Mouse (Mus musculus) CH12.LX (cell line): ENCODE measurements around the gene Mrrf. TPM values are rescaled to one million over a fixed set of nuclear protein-coding genes. Genes with fewer than 3 reads are reported as not detected.

Experiments
- DNase-seq: peaks from one replicate; pipeline ENCODE4 v3.0.0-alpha.2; 2013; ENCODE audit errors: extremely low read depth
- H3K27ac ChIP-seq: 2 replicates; pipeline ENCODE4 v1.5.1; 2012; ENCODE audit warnings: low read depth, mild to moderate bottlenecking, control low read depth, moderate library complexity; ENCODE audit not compliant: insufficient read depth
- H3K27me3 ChIP-seq: replicated peaks from 2 replicates; pipeline ENCODE3; 2012; ENCODE audit warnings: inconsistent platforms
- H3K36me3 ChIP-seq, 2 experiments: replicated peaks in 1 of 2; 2 replicates each; pipeline versions ENCODE3 to v1.6.1; 2012; ENCODE audit warnings: inconsistent platforms in 1 of 2, low read length in 1 of 2, mild to moderate bottlenecking in 1 of 2, mixed read lengths in 1 of 2, moderate library complexity in 1 of 2; ENCODE audit not compliant: control insufficient read depth in 1 of 2, insufficient read depth in 1 of 2
- H3K4me1 ChIP-seq, 2 experiments: 2 replicates each; pipeline ENCODE4 v1.6.1; 2012; ENCODE audit warnings: inconsistent platforms in 1 of 2, moderate library complexity in 1 of 2; ENCODE audit not compliant: insufficient read depth in 2 of 2, control insufficient read depth in 1 of 2
- H3K4me2 ChIP-seq: 2 replicates; pipeline ENCODE4 v1.6.1; 2012; ENCODE audit warnings: low read depth, mild to moderate bottlenecking, control low read depth; ENCODE audit not compliant: poor library complexity, insufficient read depth, severe bottlenecking
- H3K4me3 ChIP-seq, 3 experiments: fragments of 150-350 bp in 1 of 3; sonication (generic) in 1 of 3; replicated peaks in 1 of 3; 2 replicates each; pipeline versions ENCODE3 to v1.5.1; 2011 to 2012; ENCODE audit warnings: low read depth in 2 of 3, low read length in 2 of 3, mild to moderate bottlenecking in 2 of 3, moderate library complexity in 2 of 3, control low read depth in 1 of 3, improper control_type of control experiment in 1 of 3, inconsistent platforms in 1 of 3, mixed read lengths in 1 of 3; ENCODE audit not compliant: poor library complexity in 1 of 3
- H3K79me2 ChIP-seq: replicated peaks from 2 replicates; pipeline ENCODE4 v1.6.1; 2012; ENCODE audit warnings: mild to moderate bottlenecking, moderate library complexity; ENCODE audit not compliant: control insufficient read depth, poor library complexity, insufficient read depth, severe bottlenecking; ENCODE audit errors: extremely low read depth
- H3K9ac ChIP-seq: 2 replicates; pipeline ENCODE4 v1.6.1; 2012; ENCODE audit warnings: low read depth, mild to moderate bottlenecking, control low read depth, moderate library complexity; ENCODE audit not compliant: insufficient read depth
- H3K9me3 ChIP-seq: replicated peaks from 2 replicates; pipeline ENCODE3; 2012; ENCODE audit warnings: low read length, inconsistent platforms, mixed read lengths
- BHLHE40 ChIP-seq: IDR thresholded peaks from 2 replicates; pipeline ENCODE4 v1.6.1; 2011; ENCODE audit warnings: mild to moderate bottlenecking, low read depth, low read length, improper control_type of control experiment
- CHD1 ChIP-seq: IDR thresholded peaks from 2 replicates; pipeline ENCODE4 v1.6.1; 2012; ENCODE audit warnings: low read depth, low read length, improper control_type of control experiment, inconsistent platforms
- ELF1 ChIP-seq: IDR thresholded peaks from 2 replicates; pipeline ENCODE4 v1.6.1; 2014; ENCODE audit warnings: low read depth, mild to moderate bottlenecking, inconsistent platforms, low read length, improper control_type of control experiment
- HCFC1 ChIP-seq: IDR thresholded peaks from 2 replicates; pipeline ENCODE4 v1.6.1; 2012; ENCODE audit warnings: low read depth, mild to moderate bottlenecking, inconsistent platforms, low read length, improper control_type of control experiment
- KAT2A ChIP-seq: IDR thresholded peaks from 2 replicates; pipeline ENCODE4 v1.6.1; 2012; ENCODE audit warnings: low read length, improper control_type of control experiment, inconsistent platforms; ENCODE audit not compliant: insufficient replicate concordance
- MAZ ChIP-seq: IDR thresholded peaks from 2 replicates; pipeline ENCODE4 v1.6.1; 2012; ENCODE audit warnings: low read depth, mild to moderate bottlenecking, inconsistent platforms, low read length, improper control_type of control experiment, moderate library complexity
- MEF2A ChIP-seq: IDR thresholded peaks from 2 replicates; pipeline ENCODE4 v1.6.1; 2014; ENCODE audit warnings: low read depth, mild to moderate bottlenecking, inconsistent platforms, low read length, improper control_type of control experiment, borderline replicate concordance
- MYC ChIP-seq: IDR thresholded peaks from 2 replicates; pipeline ENCODE4 v1.6.1; 2011; ENCODE audit warnings: low read depth, mild to moderate bottlenecking, improper control_type of control experiment, low read length
- POLR2A ChIP-seq: IDR thresholded peaks from 2 replicates; pipeline ENCODE4 v1.6.1; 2011; ENCODE audit warnings: low read depth, mild to moderate bottlenecking, improper control_type of control experiment, low read length
- POLR2AphosphoS2 ChIP-seq: IDR thresholded peaks from 2 replicates; pipeline ENCODE4 v1.6.1; 2011; ENCODE audit warnings: low read depth, low read length, improper control_type of control experiment
- RCOR1 ChIP-seq: conservative IDR thresholded peaks from 2 replicates; pipeline ENCODE4 v1.6.1; 2012; ENCODE audit warnings: low read depth, mild to moderate bottlenecking, inconsistent platforms, low read length, improper control_type of control experiment
- TBP ChIP-seq: conservative IDR thresholded peaks from 2 replicates; pipeline ENCODE4 v1.6.1; 2011; ENCODE audit warnings: low read depth, low read length, improper control_type of control experiment
- USF2 ChIP-seq: conservative IDR thresholded peaks from 2 replicates; pipeline ENCODE4 v1.6.1; 2011; ENCODE audit warnings: low read depth, low read length, improper control_type of control experiment
- ZC3H11A ChIP-seq: IDR thresholded peaks from 2 replicates; pipeline ENCODE4 v1.6.1; 2012; ENCODE audit warnings: low read depth, mild to moderate bottlenecking, inconsistent platforms, low read length, improper control_type of control experiment
- ZMIZ1 ChIP-seq: IDR thresholded peaks from 2 replicates; pipeline ENCODE4 v1.6.1; 2012; ENCODE audit warnings: low read depth, mild to moderate bottlenecking, inconsistent platforms, low read length, improper control_type of control experiment
- dilution Hi-C: fragments of 300-500 bp; cut with MboI; formaldehyde crosslinking; loops from 2 replicates; pipeline ENCODE4 v1.14.3; 2020; ENCODE audit warnings: low sequenced_read_pairs; ENCODE audit not compliant: extremely low pct_unique_long_range_greater_than_20kb, extremely low pct_ligation_motif_present
- in situ Hi-C: fragments of 300-500 bp; cut with MboI; formaldehyde crosslinking; loops from 3 replicates; pipeline ENCODE4 v1.14.3; 2019; ENCODE audit warnings: low sequenced_read_pairs, low pct_ligation_motif_present, low pct_unique_long_range_greater_than_20kb, mixed read lengths
- polyA plus RNA-seq: library from polyadenylated mRNA; unstranded; fragments of >175 nt; gene quantifications from 2 replicates; pipeline ENCODE4 v1.2.1, GENCODE M21; 2012; ENCODE audit warnings: low read depth; ENCODE audit not compliant: insufficient read length
- total RNA-seq, 2 experiments: library from RNA; depleted of rRNA; stranded (reverse); fragments of 300-350 nt in 1 of 2; fragments of >200 nt in 1 of 2; gene quantifications; 2 replicates each; pipeline ENCODE4 v1.2.3; 2012 to 2014

Mrrf gene
- total and polyA plus RNA-seq, 3 experiments = 17.2 to 22.2 (median 20.9) TPM

- Histone ChIP-seq H3K27ac (no peak overlapping the region), H3K4me2 (no peak overlapping the region)
- TF ChIP-seq CHD1 = no peak
- TF ChIP-seq, all 38 proteins: peak for 0
- Histone ChIP-seq H3K27me3 (peaks cover 83% of the 10 kb centered on the region), H3K9ac (no peak overlapping the region), H3K4me1 (no peaks in the 10 kb centered on the region), H3K79me2 (no peaks in the 10 kb centered on the region), H3K4me3 (no peak overlapping the region), H3K36me3 (no peaks in the 10 kb centered on the region), H3K9me3 (no peaks in the 10 kb centered on the region)
- dilution Hi-C loops = no loop called here
- in situ Hi-C loops = no loop called here
- no peak for DNase-seq
Observed at GRCm38 (mm10) chr2:36097129-36097815, 38.9 kb upstream of the Mrrf start.

GRCm38 (mm10) chr2:36098021-36098420 is 38.2 kb upstream of the Mrrf start:
- DNase-seq = no peak
- in situ Hi-C loops = no loop called here
- no peak overlapping the region for H3K4me3 ChIP-seq
- H3K4me2 ChIP-seq = no peak overlapping the region
- dilution Hi-C loops = no loop called here
- TF ChIP-seq KAT2A = no peak
- no peak for TF ChIP-seq HCFC1
- no peak for TF ChIP-seq ELF1
- TF ChIP-seq TBP = no peak
- TF ChIP-seq BHLHE40 = no peak
- TF ChIP-seq MEF2A = no peak
- TF ChIP-seq POLR2AphosphoS2 = no peak
- no peak for TF ChIP-seq MYC
- no peak for TF ChIP-seq ZC3H11A
- no peak for TF ChIP-seq ZMIZ1
- TF ChIP-seq POLR2A = no peak
- TF ChIP-seq USF2 = no peak
- TF ChIP-seq RCOR1 = no peak
- no peak for TF ChIP-seq MAZ
- H3K27me3 ChIP-seq = peaks cover 79% of the 10 kb centered on the region
- no peaks in the 10 kb centered on the region; a peak in 1 of 4 replicates for H3K4me1 ChIP-seq
- H3K9ac ChIP-seq = no peak overlapping the region
- no peaks in the 10 kb centered on the region for H3K79me2 ChIP-seq
- peaks cover 2% of the 10 kb centered on the region for H3K9me3 ChIP-seq
- H3K27ac ChIP-seq = no peak overlapping the region
- H3K36me3 ChIP-seq = no peaks in the 10 kb centered on the region
